Mouse (Mus musculus): Measurements from ENCODE around the gene Tmem132b.

- no peak for TF ChIP-seq POLR2A (IDR thresholded peaks at IDR 0.05; ENCODE audit: borderline replicate concordance, extremely low read depth, insufficient read depth, insufficient read length, poor library complexity, severe bottlenecking)
- TF ChIP-seq CTCF (IDR thresholded peaks at IDR 0.05; ENCODE audit: borderline replicate concordance, extremely low read depth, insufficient read depth, insufficient read length), result no peak
Observed at GRCm38 (mm10) chr5:125583298-125583697, 51.7 kb downstream of the Tmem132b start.
